Mouse (Mus musculus) heart, embryonic 16.5 days (tissue): ENCODE data around the gene Sema7a. TPM values are rescaled to one million over a fixed set of nuclear protein-coding genes. Genes with fewer than 3 reads are reported as not detected.
A peak's percentile ranks its signal among the peaks of the same experiment; 100 is the strongest.

Experiments used
- ATAC-seq: fragments of 200-750 bp; cut with Nextera tagmentation; replicated peaks from 2 replicates; pipeline ENCODE4 v1.8.0; 2017; ENCODE audit warnings: moderate number of reproducible peaks; ENCODE audit not compliant: insufficient read depth, low FRiP score; ENCODE audit errors: extremely low read depth
- H3K27ac ChIP-seq: fragments of 300-500 bp; sonication (generic); 2 replicates; pipeline ENCODE4 v1.5.1; 2014; ENCODE audit warnings: mild to moderate bottlenecking, low read length, control low read depth, moderate library complexity
- H3K27me3 ChIP-seq: fragments of 300-500 bp; sonication (generic); 2 replicates; pipeline ENCODE4 v1.6.1; 2014; ENCODE audit warnings: low read length, mixed read lengths; ENCODE audit not compliant: control insufficient read depth, insufficient read depth
- H3K36me3 ChIP-seq: fragments of 300-500 bp; sonication (generic); 2 replicates; pipeline ENCODE4 v1.6.1; 2014; ENCODE audit not compliant: control insufficient read depth, insufficient read depth
- H3K4me1 ChIP-seq: fragments of 300-500 bp; sonication (generic); 2 replicates; pipeline ENCODE4 v1.6.1; 2014; ENCODE audit warnings: low read length, mixed read lengths; ENCODE audit not compliant: control insufficient read depth, insufficient read depth
- H3K4me2 ChIP-seq: fragments of 300-500 bp; sonication (generic); 2 replicates; pipeline ENCODE4 v1.6.1; 2014; ENCODE audit warnings: low read depth, mild to moderate bottlenecking, control low read depth, low read length
- H3K4me3 ChIP-seq: fragments of 300-500 bp; sonication (generic); 2 replicates; pipeline ENCODE4 v1.5.1; 2014; ENCODE audit warnings: mild to moderate bottlenecking, control low read depth, low read length
- H3K9ac ChIP-seq: fragments of 300-500 bp; sonication (generic); 2 replicates; pipeline ENCODE4 v1.6.1; 2014; ENCODE audit warnings: low read length, control low read depth
- H3K9me3 ChIP-seq: fragments of 300-500 bp; sonication (generic); replicated peaks from 2 replicates; pipeline ENCODE4 v1.6.1; 2016; ENCODE audit warnings: low read length; ENCODE audit not compliant: control insufficient read depth
- WGBS: fragments of 180-500 bp; shearing (Covaris S2); extraction: QIAGEN DNeasy Blood & Tissue Kit; methylation state at CpG from one replicate; pipeline ENCODE4 v1.1.7; 2014; 5-methylcytosine and 5-hydroxymethylcytosine counted together
- polyA plus RNA-seq: library from polyadenylated mRNA; unstranded; fragments of >200 nt; fragmentation: Nextera tagmentation; extraction: Ambion mirVana; gene quantifications from 2 replicates; pipeline ENCODE4 v1.2.1, GENCODE M21; 2015

The Sema7a gene
- polyA plus RNA-seq, 1 experiment from 2014 or later, result 0.60 TPM

GRCm38 (mm10) chr9:57968783-57969542, 29.1 kb downstream of the Sema7a start:
- Histone ChIP-seq H3K9me3 (no peaks in the 10 kb centered on the region), H3K4me3 (no peak overlapping the region), H3K9ac (no peak overlapping the region), H3K4me1 (peaks cover 40% of the 10 kb centered on the region), H3K36me3 (no peaks in the 10 kb centered on the region), H3K27ac (peak overlapping the region; percentile 40; the same call in 1 of the 2 replicates), H3K27me3 (no peaks in the 10 kb centered on the region), H3K4me2 (no peak overlapping the region)
- no peak for ATAC-seq
- WGBS, result 90% methylated on average over 8 of the region's 8 CpGs

DNA sequence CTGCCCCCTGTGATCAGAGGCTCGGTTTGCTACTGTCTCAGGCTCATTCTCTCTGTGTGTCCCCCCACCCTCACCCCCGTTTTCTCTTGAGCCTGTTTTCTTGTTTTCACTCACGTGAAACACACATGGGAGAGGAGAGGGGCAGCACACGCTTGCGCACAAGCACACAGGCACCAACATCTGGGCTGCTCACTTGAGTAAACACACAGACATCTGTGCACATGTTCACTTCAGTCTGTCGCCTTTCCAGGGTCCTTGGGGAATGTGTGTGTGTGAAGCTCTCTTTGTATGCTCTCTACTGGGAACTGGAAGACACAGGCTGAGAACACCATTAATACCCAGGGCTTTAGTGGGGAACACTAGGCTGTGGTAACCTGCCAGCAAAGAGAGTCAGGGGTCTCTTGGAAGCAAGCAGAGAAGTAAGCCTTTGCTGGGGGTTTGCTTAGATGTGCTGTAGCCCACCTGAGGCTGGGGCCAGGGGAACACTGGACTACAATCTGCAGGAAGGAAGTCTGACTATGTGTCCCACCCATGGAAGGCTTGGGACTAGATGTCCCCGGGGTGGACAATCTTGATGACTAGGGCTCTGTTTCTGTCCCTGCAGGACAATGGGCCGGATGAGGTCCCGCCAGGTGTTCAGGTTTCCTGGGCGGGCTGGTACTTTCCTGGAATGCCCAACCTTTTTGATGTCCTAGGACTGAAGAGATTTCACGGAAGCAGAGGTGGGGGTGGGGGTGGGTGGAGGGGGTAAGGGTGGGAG, 30.0 kb downstream of the Sema7a start:
- H3K9ac ChIP-seq, result no peak overlapping the region
- no peaks in the 10 kb centered on the region for H3K9me3 ChIP-seq
- H3K27me3 ChIP-seq, result no peaks in the 10 kb centered on the region
- no peak overlapping the region for H3K4me2 ChIP-seq
- WGBS, result 77% methylated on average over 11 of the region's 11 CpGs
- no peak for ATAC-seq
- no peaks in the 10 kb centered on the region for H3K36me3 ChIP-seq
- no peak overlapping the region for H3K4me3 ChIP-seq
- peak overlapping the region; percentile 51; the same call in 1 of the 2 replicates for H3K27ac ChIP-seq
- H3K4me1 ChIP-seq, result peaks cover 39% of the 10 kb centered on the region

DNA sequence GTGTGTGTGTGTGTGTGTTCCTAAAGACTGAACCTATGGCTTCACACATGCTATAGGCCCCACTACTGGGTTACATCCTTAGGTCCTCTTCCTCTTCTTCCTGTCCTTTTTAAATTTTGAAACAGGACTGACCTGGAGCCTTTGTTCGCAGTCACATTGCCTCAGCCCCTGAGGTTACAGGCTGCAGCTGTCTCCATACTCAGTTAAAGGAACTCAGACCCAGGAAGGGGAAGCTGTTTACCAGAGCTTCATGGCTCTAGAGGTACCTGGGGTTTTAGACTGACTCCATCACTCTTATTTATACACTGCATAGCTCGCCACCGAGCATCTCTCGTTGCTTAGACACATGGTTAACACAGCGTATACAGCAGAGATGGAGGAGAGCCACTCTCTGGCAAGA, 31.5 kb downstream of the Sema7a start:
- 85% methylated on average over 5 of the region's 5 CpGs for WGBS
- Histone ChIP-seq H3K9ac (no peak overlapping the region), H3K4me2 (no peak overlapping the region), H3K27ac (no peak overlapping the region; the same call in 1 of the 2 replicates), H3K9me3 (no peaks in the 10 kb centered on the region), H3K36me3 (no peaks in the 10 kb centered on the region), H3K27me3 (no peaks in the 10 kb centered on the region), H3K4me1 (peaks cover 29% of the 10 kb centered on the region), H3K4me3 (no peak overlapping the region)
- no peak for ATAC-seq

DNA sequence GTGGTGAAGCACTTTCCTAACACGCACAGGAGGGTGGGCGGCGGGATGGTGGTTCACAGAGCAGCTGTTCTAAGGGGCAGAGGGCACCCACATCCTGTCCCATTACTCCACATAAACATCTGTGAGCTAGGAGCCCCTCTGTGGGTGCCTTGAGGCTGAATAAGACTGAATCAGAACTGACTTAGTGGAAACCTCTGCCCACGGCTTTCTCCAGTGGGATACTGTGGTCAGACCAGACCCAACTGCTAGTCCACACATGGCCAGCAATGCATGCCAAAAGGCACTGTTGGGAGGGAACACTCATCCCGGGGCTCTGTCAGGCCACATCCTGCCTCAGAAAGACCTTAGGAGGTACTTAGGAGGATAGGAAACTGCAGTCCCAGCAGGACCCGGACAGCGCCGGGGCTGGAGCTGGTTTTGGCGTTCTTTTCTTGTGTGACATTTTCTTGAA, 32.3 kb downstream of the Sema7a start:
- peaks cover 3% of the 10 kb centered on the region for H3K9me3 ChIP-seq
- 50% methylated on average over 9 of the region's 9 CpGs for WGBS
- H3K9ac ChIP-seq, result no peak overlapping the region
- H3K4me2 ChIP-seq, result peak overlapping the region; percentile 19; the same call in 1 of the 2 replicates
- peak overlapping the region; percentile 54 for H3K27ac ChIP-seq
- peaks cover 26% of the 10 kb centered on the region for H3K4me1 ChIP-seq
- H3K27me3 ChIP-seq, result no peaks in the 10 kb centered on the region
- no peak overlapping the region for H3K4me3 ChIP-seq
- no peaks in the 10 kb centered on the region for H3K36me3 ChIP-seq
- 0 out of 2 replicates have a peak, but pooled peaks have one; percentile 21 for ATAC-seq

GRCm38 (mm10) chr9:57972776-57973439, 33.0 kb downstream of the Sema7a start:
- peak overlapping the region; percentile 54 for H3K27ac ChIP-seq
- no peak for ATAC-seq
- no peaks in the 10 kb centered on the region for H3K27me3 ChIP-seq
- no peak overlapping the region for H3K9ac ChIP-seq
- H3K9me3 ChIP-seq, result peaks cover 7% of the 10 kb centered on the region
- H3K4me2 ChIP-seq, result peak overlapping the region; percentile 19; the same call in 1 of the 2 replicates
- WGBS, result 50% methylated on average over 9 of the region's 9 CpGs
- H3K4me3 ChIP-seq, result no peak overlapping the region
- H3K4me1 ChIP-seq, result peaks cover 19% of the 10 kb centered on the region
- H3K36me3 ChIP-seq, result no peaks in the 10 kb centered on the region

GRCm38 (mm10) chr9:57973440-57974066, 33.6 kb downstream of the Sema7a start:
- H3K27me3 ChIP-seq, result no peaks in the 10 kb centered on the region
- no peak overlapping the region for H3K4me2 ChIP-seq
- WGBS, result 83% methylated on average over 6 of the region's 6 CpGs

GRCm38 (mm10) chr9:57974221-57974620, 34.3 kb downstream of the Sema7a start:
- H3K4me2 ChIP-seq, result no peak overlapping the region

More at GRCm38 (mm10) chr9:57973440-57974066, 33.6 kb downstream of the Sema7a start:
- Histone ChIP-seq H3K9me3 (peaks cover 7% of the 10 kb centered on the region), H3K4me3 (no peak overlapping the region), H3K36me3 (no peaks in the 10 kb centered on the region), H3K4me1 (peaks cover 14% of the 10 kb centered on the region), H3K27ac (no peak overlapping the region), H3K9ac (no peak overlapping the region)
- no peak for ATAC-seq

DNA sequence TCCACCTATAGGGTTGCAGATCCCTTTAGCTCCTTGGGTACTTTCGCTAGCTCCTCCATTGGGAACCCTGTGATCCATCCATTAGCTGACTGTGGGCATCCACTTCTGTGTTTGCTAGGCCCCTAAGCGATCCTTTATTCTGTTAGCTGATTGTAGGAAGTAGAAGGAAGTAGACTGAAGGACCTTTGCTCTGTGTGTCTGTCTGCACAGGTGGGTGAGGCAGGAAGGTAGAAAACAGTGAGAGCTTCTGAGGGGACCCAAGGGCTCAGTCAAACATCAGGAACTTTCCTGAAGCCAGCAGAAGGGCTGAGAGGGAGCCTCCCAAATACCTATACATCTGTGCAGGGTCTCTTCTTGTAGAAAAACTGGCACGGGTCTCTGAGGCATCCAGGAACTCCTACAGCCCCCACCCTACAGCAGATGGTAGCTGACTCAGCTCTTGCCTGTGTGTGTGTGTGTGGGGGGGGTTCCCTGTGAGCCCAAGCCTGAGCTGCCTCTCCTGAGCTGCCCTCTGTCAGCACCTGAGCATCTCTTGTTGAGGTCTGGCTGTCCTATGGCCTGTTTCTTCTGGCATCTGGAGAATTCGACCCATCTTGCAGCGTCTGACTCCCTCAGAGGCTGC, 35.4 kb downstream of the Sema7a start:
- Histone ChIP-seq H3K9me3 (peaks cover 7% of the 10 kb centered on the region), H3K4me3 (no peak overlapping the region), H3K4me2 (no peak overlapping the region), H3K27me3 (no peaks in the 10 kb centered on the region), H3K9ac (no peak overlapping the region), H3K36me3 (no peaks in the 10 kb centered on the region), H3K4me1 (peaks cover 11% of the 10 kb centered on the region), H3K27ac (no peak overlapping the region)
- 62% methylated on average over 5 of the region's 5 CpGs for WGBS
- ATAC-seq, result no peak

More at GRCm38 (mm10) chr9:57974221-57974620, 34.3 kb downstream of the Sema7a start:
- H3K9me3 ChIP-seq, result peaks cover 7% of the 10 kb centered on the region
- H3K27me3 ChIP-seq, result no peaks in the 10 kb centered on the region
- ATAC-seq, result no peak
- no peak overlapping the region for H3K27ac ChIP-seq
- no peak overlapping the region for H3K9ac ChIP-seq
- H3K36me3 ChIP-seq, result no peaks in the 10 kb centered on the region
- H3K4me1 ChIP-seq, result peaks cover 11% of the 10 kb centered on the region
- 55% methylated on average over 5 of the region's 5 CpGs for WGBS
- H3K4me3 ChIP-seq, result no peak overlapping the region
